Mouse (Mus musculus) kidney, postnatal 36 days (tissue): ENCODE results near the gene Asap2.

Source experiments
- DNase-seq, 2 experiments: peaks; one replicate each; pipeline ENCODE4 v3.0.0; 2021 to 2022; ENCODE audit warnings: mixed read lengths in 2 of 2

Gene Asap2

GRCm38 (mm10) chr12:21133972-21134859 lies 144.0 kb downstream of the Asap2 start:
- peak in 1 of 2 experiments; percentile 64 for DNase-seq

GRCm38 (mm10) chr12:21135651-21136461 lies 145.6 kb downstream of the Asap2 start:
- peak; percentile 49 to 57 for DNase-seq

GRCm38 (mm10) chr12:21136462-21136751 lies 146.1 kb downstream of the Asap2 start:
- no peak for DNase-seq

DNA sequence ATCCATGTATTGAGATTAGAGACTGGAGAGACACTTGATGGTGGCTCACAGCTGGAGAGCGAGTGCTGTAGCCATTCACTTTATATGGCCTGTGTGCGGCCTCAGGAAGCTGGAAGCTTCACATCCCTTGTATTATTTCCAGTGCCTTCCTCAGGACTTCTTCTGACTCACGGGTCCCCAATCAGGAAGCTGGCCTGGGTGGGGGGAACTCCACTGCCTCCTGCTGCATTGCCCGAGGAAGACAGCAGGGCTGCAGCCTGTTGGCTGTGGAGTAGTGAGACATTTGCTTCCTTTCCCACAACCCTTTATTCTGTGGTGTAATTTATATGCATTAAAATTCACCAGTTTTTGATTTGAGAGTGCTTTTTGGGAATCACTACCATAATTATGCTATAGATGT lies 149.3 kb downstream of the Asap2 start:
- peak; percentile 53 to 57 for DNase-seq

GRCm38 (mm10) chr12:21140153-21140552 lies 149.9 kb downstream of the Asap2 start:
- DNase-seq, result no peak

DNA sequence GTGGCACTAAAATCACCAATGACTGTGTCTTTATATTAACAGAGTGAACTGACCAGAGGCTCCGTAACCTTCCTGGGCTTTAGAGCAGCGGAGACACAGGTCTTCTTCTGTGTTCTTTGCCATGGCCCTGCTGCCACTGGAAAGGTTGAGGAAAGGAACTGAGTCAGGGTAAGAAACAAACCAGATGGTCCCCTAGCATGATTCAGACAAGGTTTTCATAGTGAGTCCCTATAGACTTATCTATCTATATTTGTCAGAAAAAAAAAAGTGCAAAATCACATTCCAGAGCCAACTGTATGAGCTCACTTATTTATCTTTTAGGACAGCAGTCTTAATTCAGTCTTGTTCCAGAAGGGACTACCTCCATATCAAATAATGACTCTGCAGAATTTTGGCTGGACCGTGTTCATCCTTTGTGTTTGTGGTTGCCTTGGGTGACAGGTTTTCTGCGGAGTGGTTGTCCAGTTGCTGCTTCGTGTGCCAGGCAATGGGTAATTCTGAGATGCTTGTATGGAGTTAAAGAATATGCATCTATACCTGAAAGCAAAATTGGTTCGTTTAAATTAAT lies 150.6 kb downstream of the Asap2 start:
- DNase-seq, result no peak

DNA sequence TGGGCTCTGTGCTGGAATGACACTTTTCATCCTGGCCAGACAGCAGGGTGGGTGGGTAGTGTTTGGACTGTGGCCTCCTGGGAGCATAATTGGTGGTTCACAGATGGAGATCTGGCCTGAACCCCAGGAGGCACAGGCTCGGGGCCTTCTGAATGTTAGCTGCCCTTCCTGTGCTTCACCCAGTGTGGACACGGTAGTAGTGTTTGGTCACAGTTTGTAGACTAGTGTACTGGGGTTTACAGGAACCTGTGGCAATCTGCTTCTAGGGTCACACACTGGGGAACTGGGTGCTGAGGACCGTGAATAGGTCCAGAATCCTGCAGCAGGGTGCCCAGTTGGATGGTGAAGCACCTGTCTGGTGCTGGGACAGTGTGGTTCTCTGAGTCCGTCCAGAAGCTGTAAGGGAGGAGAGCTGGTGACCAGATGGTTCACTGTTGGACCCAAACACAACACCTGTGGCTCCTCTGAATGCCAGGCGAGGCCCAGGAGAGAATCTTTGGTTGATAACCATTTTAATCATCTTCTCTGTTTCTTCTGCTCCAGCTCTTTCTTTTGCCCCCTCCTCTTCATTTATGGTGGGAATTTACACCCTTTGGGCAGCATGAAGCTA lies 151.5 kb downstream of the Asap2 start:
- DNase-seq, result no peak

DNA sequence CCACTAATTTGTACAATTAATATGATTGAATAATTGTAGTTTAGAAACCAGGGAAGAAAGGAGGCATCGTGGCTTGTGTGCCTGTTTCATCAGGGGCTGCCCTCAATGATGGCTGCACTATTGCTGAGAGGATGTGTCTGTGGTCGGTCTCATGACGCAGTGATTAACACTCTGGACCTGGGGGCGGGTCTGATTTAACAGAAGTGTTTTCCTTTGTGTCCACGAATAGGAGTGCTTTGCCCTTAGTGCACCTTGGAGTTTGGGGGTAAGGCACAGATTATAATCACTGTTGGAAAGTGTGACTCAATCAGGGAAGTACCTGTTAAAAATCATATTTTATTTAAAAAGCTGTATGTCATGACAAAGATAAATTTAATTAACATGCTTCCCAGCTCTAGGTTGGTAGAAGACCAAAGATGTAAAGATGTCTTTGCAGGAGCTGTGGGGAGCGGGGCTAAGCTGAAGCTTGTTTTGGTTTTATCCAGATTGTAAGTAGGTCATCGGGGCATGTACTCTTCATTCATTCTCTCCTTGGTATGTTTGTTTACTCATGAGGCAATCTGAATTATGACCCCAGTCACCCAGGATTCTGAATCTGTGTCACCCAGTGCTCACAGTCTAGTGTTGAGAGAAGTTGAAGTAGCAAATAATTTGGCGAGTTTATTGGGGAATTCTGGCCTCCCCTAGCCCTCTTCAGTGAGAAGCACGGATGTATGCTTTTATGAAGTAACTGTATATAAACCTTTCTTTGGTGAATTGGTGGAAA lies 152.4 kb downstream of the Asap2 start:
- DNase-seq, result no peak

GRCm38 (mm10) chr12:21144602-21145001 lies 154.3 kb downstream of the Asap2 start:
- no peak for DNase-seq

- DNase-seq, result no peak
Observed at GRCm38 (mm10) chr12:21145050-21145449, 154.8 kb downstream of the Asap2 start.

DNA sequence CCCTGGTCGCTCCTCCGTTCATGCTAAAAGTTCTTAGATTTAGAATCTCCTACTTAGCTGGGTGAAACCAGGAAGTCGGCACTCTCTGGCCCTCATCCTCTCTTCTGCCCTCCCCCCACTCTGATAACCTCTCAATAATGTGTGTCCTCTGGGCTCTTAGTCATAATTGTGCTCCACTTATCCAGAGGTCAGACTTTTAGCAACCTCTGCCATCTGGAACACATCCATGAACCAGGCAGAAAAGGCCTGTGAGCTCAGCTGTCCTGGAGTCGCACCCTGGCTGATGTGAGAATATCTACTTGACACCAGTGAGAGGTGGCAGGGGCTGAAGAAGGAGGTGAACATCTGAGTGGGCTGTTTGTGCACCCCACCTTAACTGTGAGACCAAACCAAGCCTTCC lies 156.6 kb downstream of the Asap2 start:
- DNase-seq, result peak; percentile 39

GRCm38 (mm10) chr12:21153279-21153707 lies 163.0 kb downstream of the Asap2 start:
- DNase-seq, result no peak

GRCm38 (mm10) chr12:21155062-21155461 lies 164.8 kb downstream of the Asap2 start:
- peak; percentile 60 to 81 for DNase-seq

GRCm38 (mm10) chr12:21159304-21159703 lies 169.0 kb downstream of the Asap2 start:
- peak; percentile 25 to 42 for DNase-seq

- DNase-seq, result peak; percentile 42 to 57
Observed at GRCm38 (mm10) chr12:21160327-21160828, 170.1 kb downstream of the Asap2 start.

- no peak for DNase-seq
Observed at GRCm38 (mm10) chr12:21161841-21162240, 171.6 kb downstream of the Asap2 start.

DNA sequence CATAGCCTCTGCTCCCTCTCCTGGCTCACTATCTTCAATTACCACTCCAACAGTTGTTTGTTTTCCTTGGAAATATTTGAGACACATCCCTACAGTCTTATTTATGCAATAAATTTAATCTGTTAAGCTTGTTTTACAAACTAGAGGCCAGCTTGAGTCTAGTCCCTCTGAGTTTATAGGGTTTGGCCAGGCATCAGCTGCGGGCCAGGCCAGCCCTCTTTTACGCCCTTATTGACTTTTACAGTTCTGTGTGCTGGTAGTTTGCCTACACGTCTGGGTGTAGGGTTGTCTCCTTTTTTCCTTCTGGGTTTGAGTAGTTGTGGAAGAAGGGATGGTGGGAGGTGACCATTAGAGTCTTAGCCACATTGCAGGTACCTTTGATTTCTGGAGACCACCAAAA lies 173.4 kb downstream of the Asap2 start:
- DNase-seq, result peak in 1 of 2 experiments; percentile 41

DNA sequence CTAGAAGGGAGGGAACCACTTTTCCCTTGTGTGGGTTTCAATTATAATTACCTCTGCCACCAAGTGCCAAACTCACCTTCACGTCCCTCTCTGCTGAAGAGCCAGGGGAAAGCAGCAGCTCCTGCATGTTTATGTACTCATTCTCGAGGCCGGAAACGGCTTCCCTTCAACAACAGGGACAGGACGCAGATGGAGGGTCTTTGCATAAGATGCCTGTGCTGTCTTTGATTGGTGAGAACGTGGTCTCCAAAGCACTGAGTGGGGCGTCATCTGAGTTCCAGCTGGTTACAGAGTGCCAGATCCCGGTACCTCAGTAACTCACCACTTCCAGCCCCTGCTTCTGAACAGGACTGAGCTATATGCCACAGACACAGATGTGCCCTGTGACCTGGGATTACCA lies 174.0 kb downstream of the Asap2 start:
- no peak for DNase-seq

DNA sequence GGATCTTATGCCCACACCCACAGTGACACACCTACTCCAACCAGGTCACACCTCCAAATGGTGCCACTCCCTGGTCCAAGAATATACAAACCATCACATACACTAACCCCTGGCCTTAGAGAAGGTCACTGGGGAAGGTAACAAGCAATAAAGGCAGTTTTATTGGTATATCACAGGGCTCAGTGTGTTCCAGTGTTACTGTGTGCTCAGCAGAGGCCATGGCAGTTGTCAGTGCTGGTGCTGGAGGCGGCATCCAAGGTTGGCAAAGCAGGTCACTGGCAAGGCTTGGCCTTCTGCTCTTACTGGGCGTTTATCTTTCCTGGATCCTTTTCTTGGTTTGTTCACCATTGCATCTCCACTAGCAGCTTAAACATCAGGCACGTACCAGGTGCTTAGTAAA lies 174.9 kb downstream of the Asap2 start:
- DNase-seq, result no peak

DNA sequence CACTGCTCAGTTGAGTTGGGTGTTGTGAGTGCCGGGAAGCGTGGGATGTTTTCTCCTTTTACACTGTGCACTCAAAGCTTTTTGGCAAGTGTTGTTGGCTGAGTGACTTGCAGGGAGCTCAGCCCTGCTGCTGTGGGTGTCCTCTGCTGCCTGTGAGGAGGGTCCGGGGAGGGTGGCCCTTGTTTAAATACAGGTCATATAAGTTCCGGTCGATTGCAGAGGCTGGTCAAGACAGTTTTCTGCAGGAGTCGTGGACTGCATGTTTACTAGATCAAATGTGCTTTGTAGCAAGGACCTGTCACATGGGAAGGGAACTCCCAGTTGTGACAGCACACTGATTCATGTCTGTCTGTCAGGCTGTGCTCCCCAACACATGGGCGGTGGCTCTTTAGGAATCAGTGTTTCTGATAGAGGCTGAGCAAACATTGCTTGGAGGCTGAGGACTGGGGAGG lies 175.7 kb downstream of the Asap2 start:
- no peak for DNase-seq

- DNase-seq, result no peak
Observed at GRCm38 (mm10) chr12:21166884-21167575, 176.8 kb downstream of the Asap2 start.
